In genomic region chr5:122668981-122669897, GRCm38 (mm10) we compare ENCODE assay signal across 22 mouse cellular contexts. TPM values are rescaled to one million over a fixed set of nuclear protein-coding genes. Genes with fewer than 3 reads are reported as not detected.
A peak's percentile ranks its signal among the peaks of the same experiment; 100 is the strongest.
DNase-seq lines count a peak whose midpoint lies in the region; ATAC-seq and TF ChIP-seq lines count a peak whose summit lies in the region.
"Had no signal": no experiment of that assay in that cellular context is flagged by ENCODE, and none has a peak within 500 bp of the region (broad histone marks: within the 10 kb centered on the region; RNA-seq: fewer than 3 reads in every experiment).

No protein-coding gene starts in this region.

- TF ChIP-seq CTCF in liver, postnatal 0 days (IDR thresholded peaks at IDR 0.05; ENCODE audit: low read depth) = no peak
- no peak for TF ChIP-seq CTCF in cerebellum, adult 2 months (IDR thresholded peaks at IDR 0.05; ENCODE audit: borderline replicate concordance, insufficient read depth, low read depth, low read length)

- WGBS in liver, postnatal 0 days (ENCODE audit: insufficient replicate concordance) = 50% methylated on average over 15 of the region's 15 CpGs
- 75% methylated on average over 15 of the region's 15 CpGs for WGBS in liver, embryonic 11.5 days
- 53% methylated on average over 15 of the region's 15 CpGs for WGBS in kidney, embryonic 14.5 days
- WGBS in cerebellum, adult 2 months = 86% methylated on average over 15 of the region's 15 CpGs

- no peak for DNase-seq in liver, postnatal 0 days
- no peak for DNase-seq in liver, embryonic 11.5 days (ENCODE audit: low spot score)
- peak; percentile 47 for DNase-seq in MN1 (ENCODE audit: low spot score)
- no peak for DNase-seq in left cerebral cortex, postnatal 14 days (ENCODE audit: low spot score in 2 of 2)
- DNase-seq in cerebellum, adult 2 months = no peak
- DNase-seq: adrenal gland, postnatal 14 days; cerebellum, adult 9-11 months; forebrain, postnatal 0 days; gastrocnemius, postnatal 36 days; layer of hippocampus, adult 9-11 months; lung, postnatal 14 days; thymus, postnatal 36 days had no signal

- no peak overlapping the region for H3K4me3 ChIP-seq in liver, postnatal 0 days (ENCODE audit: low read depth, low read length)
- H3K4me3 ChIP-seq in liver, embryonic 11.5 days (ENCODE audit: low read depth, low read length) = no peak overlapping the region
- no peak overlapping the region for H3K4me3 ChIP-seq in kidney, embryonic 14.5 days (ENCODE audit: low read length)
- no peak overlapping the region for H3K4me3 ChIP-seq in myocyte
- H3K4me3 ChIP-seq in cerebellum, adult 2 months (replicated peaks; ENCODE audit: insufficient read depth, low read depth, low read length) = no peak overlapping the region
- H3K4me3 ChIP-seq: embryonic facial prominence, embryonic 13.5 days; hindbrain, embryonic 12.5 days; limb, embryonic 12.5 days; liver, embryonic 15.5 days; midbrain, embryonic 15.5 days had no signal

- TF ChIP-seq EP300 in liver, postnatal 0 days (IDR thresholded peaks at IDR 0.05; ENCODE audit: low read depth) = peak; percentile 41; the same call in 1 of the 2 replicates

- H3K9me3 ChIP-seq in liver, postnatal 0 days (ENCODE audit: low read length) = no peaks in the 10 kb centered on the region
- H3K9me3 ChIP-seq in liver, embryonic 11.5 days (ENCODE audit: control insufficient read depth, low read length) = no peaks in the 10 kb centered on the region
- H3K9me3 ChIP-seq in kidney, embryonic 14.5 days (ENCODE audit: control insufficient read depth, low read length) = no peaks in the 10 kb centered on the region
- H3K9me3 ChIP-seq: embryonic facial prominence, embryonic 13.5 days; hindbrain, embryonic 12.5 days; limb, embryonic 12.5 days; liver, embryonic 15.5 days; midbrain, embryonic 15.5 days had no signal

- H3K27ac ChIP-seq in liver, postnatal 0 days (ENCODE audit: low read depth) = no peak overlapping the region
- H3K27ac ChIP-seq in liver, embryonic 11.5 days (ENCODE audit: low read depth, low read length) = no peak overlapping the region
- H3K27ac ChIP-seq in kidney, embryonic 14.5 days (ENCODE audit: low read depth, low read length) = peak overlapping the region; percentile 2; the same call in 1 of the 2 replicates
- no peak overlapping the region for H3K27ac ChIP-seq in cerebellum, adult 2 months (ENCODE audit: insufficient read depth, low read length)
- H3K27ac ChIP-seq: embryonic facial prominence, embryonic 13.5 days; hindbrain, embryonic 12.5 days; limb, embryonic 12.5 days; liver, embryonic 15.5 days; midbrain, embryonic 15.5 days had no signal

- ATAC-seq in liver, postnatal 0 days = no peak
- no peak for ATAC-seq in liver, embryonic 11.5 days (replicated peaks; ENCODE audit: low FRiP score)
- no peak for ATAC-seq in kidney, embryonic 14.5 days (ENCODE audit: low FRiP score, low TSS enrichment)
- no peak for ATAC-seq in erythroblast, adult 5-6 weeks (replicated peaks; ENCODE audit: low FRiP score, poor library complexity, severe bottlenecking)
- ATAC-seq: activated CD4-positive, CD25-positive, alpha-beta regulatory T cell, adult 4 months; forebrain, postnatal 0 days; inflammation-experienced regulatory T-cells, adult 6 months; midbrain, embryonic 15.5 days had no signal

- no peaks in the 10 kb centered on the region for H3K27me3 ChIP-seq in liver, postnatal 0 days (ENCODE audit: insufficient read depth, low read length)
- H3K27me3 ChIP-seq in liver, embryonic 11.5 days (replicated peaks; ENCODE audit: control insufficient read depth, insufficient read depth, low read length) = no peaks in the 10 kb centered on the region
- H3K27me3 ChIP-seq in kidney, embryonic 14.5 days (ENCODE audit: control insufficient read depth, insufficient read depth, low read length) = no peaks in the 10 kb centered on the region
- H3K27me3 ChIP-seq in myocyte (ENCODE audit: control insufficient read depth, insufficient read depth, insufficient read length) = no peaks in the 10 kb centered on the region
- H3K27me3 ChIP-seq in cerebellum, adult 2 months (ENCODE audit: control insufficient read depth, insufficient read depth, low read length) = no peaks in the 10 kb centered on the region
- H3K27me3 ChIP-seq: embryonic facial prominence, embryonic 13.5 days; hindbrain, embryonic 12.5 days; limb, embryonic 12.5 days; liver, embryonic 15.5 days; midbrain, embryonic 15.5 days had no signal

- intact Hi-C loops in left cerebral cortex, postnatal 14 days (cut with DNase I) = no loop called here

- no peaks in the 10 kb centered on the region for H3K79me2 ChIP-seq in myocyte (ENCODE audit: control insufficient read depth, insufficient read depth)

- H3K4me2 ChIP-seq in liver, postnatal 0 days (ENCODE audit: low read depth, low read length) = no peak overlapping the region
- H3K4me2 ChIP-seq in liver, embryonic 11.5 days = no peak overlapping the region
- no peak overlapping the region for H3K4me2 ChIP-seq in kidney, embryonic 14.5 days (replicated peaks; ENCODE audit: low read depth, low read length)
- no peak overlapping the region for H3K4me2 ChIP-seq in myocyte (ENCODE audit: low read depth)
- H3K4me2 ChIP-seq: embryonic facial prominence, embryonic 13.5 days; hindbrain, embryonic 12.5 days; limb, embryonic 12.5 days; liver, embryonic 15.5 days; midbrain, embryonic 15.5 days had no signal

- TF ChIP-seq POLR2A in myocyte (IDR thresholded peaks at IDR 0.05; ENCODE audit: insufficient read length, low read depth) = no peak
- no peak for TF ChIP-seq POLR2A in cerebellum, adult 2 months (IDR thresholded peaks at IDR 0.05; ENCODE audit: borderline replicate concordance, insufficient read depth, low read length)

- H3K9ac ChIP-seq in liver, postnatal 0 days (replicated peaks) = no peak overlapping the region
- no peak overlapping the region for H3K9ac ChIP-seq in liver, embryonic 11.5 days (ENCODE audit: low read depth, low read length)
- no peak overlapping the region for H3K9ac ChIP-seq in kidney, embryonic 14.5 days (ENCODE audit: low read depth, low read length)
- H3K9ac ChIP-seq: embryonic facial prominence, embryonic 13.5 days; forebrain, postnatal 0 days; hindbrain, embryonic 12.5 days; limb, embryonic 12.5 days; liver, embryonic 15.5 days; midbrain, embryonic 15.5 days had no signal

- no peak overlapping the region for H3ac ChIP-seq in myocyte (ENCODE audit: control insufficient read depth, insufficient read length)

- no peaks in the 10 kb centered on the region for H3K36me3 ChIP-seq in liver, postnatal 0 days (replicated peaks; ENCODE audit: insufficient read depth, low read length)
- H3K36me3 ChIP-seq in liver, embryonic 11.5 days (ENCODE audit: control insufficient read depth, insufficient read depth, low read length) = no peaks in the 10 kb centered on the region
- no peaks in the 10 kb centered on the region for H3K36me3 ChIP-seq in kidney, embryonic 14.5 days (ENCODE audit: control insufficient read depth, insufficient read depth, low read length)
- H3K36me3 ChIP-seq in myocyte (ENCODE audit: control insufficient read depth, insufficient read depth) = no peaks in the 10 kb centered on the region
- H3K36me3 ChIP-seq: embryonic facial prominence, embryonic 13.5 days; hindbrain, embryonic 12.5 days; limb, embryonic 12.5 days; liver, embryonic 15.5 days; midbrain, embryonic 15.5 days had no signal

- H3K4me1 ChIP-seq in liver, postnatal 0 days (ENCODE audit: insufficient read depth) = peaks cover 8% of the 10 kb centered on the region; the same call in 1 of the 2 replicates
- H3K4me1 ChIP-seq in liver, embryonic 11.5 days (replicated peaks; ENCODE audit: control insufficient read depth, insufficient read depth, low read length) = peaks cover 2% of the 10 kb centered on the region; the same call in 1 of the 2 replicates
- peaks cover 10% of the 10 kb centered on the region for H3K4me1 ChIP-seq in kidney, embryonic 14.5 days (ENCODE audit: control insufficient read depth, insufficient read depth, low read length)
- peaks cover 7% of the 10 kb centered on the region for H3K4me1 ChIP-seq in cerebellum, adult 2 months (ENCODE audit: control insufficient read depth, insufficient read depth, low read length)
- H3K4me1 ChIP-seq: embryonic facial prominence, embryonic 13.5 days; limb, embryonic 12.5 days; liver, embryonic 15.5 days; midbrain, embryonic 15.5 days had no signal

TF ChIP-seq in myocyte, 11 proteins besides CTCF, POLR2A, EP300 and RAD21:
- TF ChIP-seq MYOG (IDR thresholded peaks at IDR 0.05; ENCODE audit: control insufficient read depth in 1 of 3, insufficient read depth in 1 of 3, insufficient read length in 2 of 3, low read depth in 2 of 3) (no peak), CEBPB (IDR thresholded peaks at IDR 0.05; ENCODE audit: insufficient read depth, poor library complexity, severe bottlenecking) (peak; percentile 85)

RNA-seq across cellular contexts. Expression of gene P2rx7, which starts 25.5 kb away (rescaled TPM):
- polyA plus RNA-seq in liver, postnatal 0 days (2015; fragmentation: Nextera tagmentation; extraction: Ambion mirVana) = 1.7 and 2.1 TPM in 2 replicates
- polyA plus RNA-seq in liver, embryonic 11.5 days (2014; fragmentation: Nextera tagmentation; extraction: Ambion mirVana) = 0.47 and 1.3 TPM in 2 replicates
- 0.56 and 1.1 TPM in 2 replicates for polyA plus RNA-seq in kidney, embryonic 14.5 days (2014; fragmentation: Nextera tagmentation; extraction: Ambion mirVana)
- 2.2 TPM for polyA plus RNA-seq in myocyte (2012; fragmentation: generic; extraction: Trizol)
- 2.1 and 2.9 TPM in 2 replicates for total RNA-seq in erythroblast, adult 5-6 weeks (2015; ENCODE audit: low replicate concordance)
- total RNA-seq in erythroblast, adult 5-6 weeks (2017; ENCODE audit: low replicate concordance) = 1.8 and 2.1 TPM in 2 replicates
- 1 to 10 TPM; 6.3 to 6.8 TPM for total RNA-seq in left cerebral cortex, postnatal 14 days (2021)
- 13.5 and 16.8 TPM in 2 replicates for polyA plus RNA-seq in cerebellum, adult 2 months (2012; rRNA removed)

RNA-seq across cellular contexts. Expression of gene P2rx4, which starts 38.1 kb away (rescaled TPM):
- polyA plus RNA-seq in liver, postnatal 0 days (2015; fragmentation: Nextera tagmentation; extraction: Ambion mirVana) = 36.0 and 36.2 TPM in 2 replicates
- polyA plus RNA-seq in liver, embryonic 11.5 days (2014; fragmentation: Nextera tagmentation; extraction: Ambion mirVana) = 27.1 and 30.2 TPM in 2 replicates
- 14.0 and 14.8 TPM in 2 replicates for polyA plus RNA-seq in kidney, embryonic 14.5 days (2014; fragmentation: Nextera tagmentation; extraction: Ambion mirVana)
- polyA plus RNA-seq in myocyte (2012; fragmentation: generic; extraction: Trizol) = 23.2 TPM
- 7.9 and 20.8 TPM in 2 replicates for total RNA-seq in erythroblast, adult 5-6 weeks (2015; ENCODE audit: low replicate concordance)
- 5.0 and 8.6 TPM in 2 replicates for total RNA-seq in erythroblast, adult 5-6 weeks (2017; ENCODE audit: low replicate concordance)
- total RNA-seq in left cerebral cortex, postnatal 14 days (2021) = 10 to 100 TPM; 11.3 to 11.9 TPM
- 42.0 and 48.3 TPM in 2 replicates for polyA plus RNA-seq in cerebellum, adult 2 months (2012; rRNA removed)

RNA-seq across cellular contexts. Expression of gene Ift81, which starts 54.9 kb away (rescaled TPM):
- polyA plus RNA-seq in liver, postnatal 0 days (2015; fragmentation: Nextera tagmentation; extraction: Ambion mirVana) = 2.7 TPM in 2 replicates
- 8.9 and 10.9 TPM in 2 replicates for polyA plus RNA-seq in liver, embryonic 11.5 days (2014; fragmentation: Nextera tagmentation; extraction: Ambion mirVana)
- polyA plus RNA-seq in kidney, embryonic 14.5 days (2014; fragmentation: Nextera tagmentation; extraction: Ambion mirVana) = 34.1 and 46.0 TPM in 2 replicates
- polyA plus RNA-seq in myocyte (2012; fragmentation: generic; extraction: Trizol) = 5.6 TPM
- not detected in 2 replicates for total RNA-seq in erythroblast, adult 5-6 weeks (2015; ENCODE audit: low replicate concordance)
- total RNA-seq in erythroblast, adult 5-6 weeks (2017; ENCODE audit: low replicate concordance) = 0.51 TPM in 1 of 2 replicates, not detected in the other
- total RNA-seq in left cerebral cortex, postnatal 14 days (2021) = 10 to 100 TPM; 35.5 to 36.5 TPM
- polyA plus RNA-seq in cerebellum, adult 2 months (2012; rRNA removed) = 20.4 and 22.3 TPM in 2 replicates
